Mouse (Mus musculus) myocyte (in vitro differentiated cells): Measurements from ENCODE around the gene Decr2.

Experiments
- E2F4 ChIP-seq: IDR thresholded peaks from one replicate; pipeline ENCODE4 v1.6.1; 2011; ENCODE audit warnings: mild to moderate bottlenecking, control low read depth, moderate library complexity; ENCODE audit not compliant: insufficient read depth
- MAX ChIP-seq: IDR thresholded peaks from one replicate; pipeline ENCODE4 v1.6.1; 2011; ENCODE audit warnings: low read depth, mild to moderate bottlenecking, control low read depth
- MYOD1 ChIP-seq, 3 experiments: IDR thresholded peaks; one replicate each; pipeline ENCODE4 v1.6.1; 2011; ENCODE audit warnings: control low read depth in 2 of 3, low read depth in 2 of 3, mild to moderate bottlenecking in 2 of 3, moderate library complexity in 1 of 3; ENCODE audit not compliant: insufficient read length in 2 of 3, control insufficient read depth in 1 of 3
- POLR2AphosphoS2 ChIP-seq: IDR thresholded peaks from one replicate; pipeline ENCODE4 v1.6.1; 2011; ENCODE audit warnings: low read depth, control low read depth; ENCODE audit not compliant: insufficient read length

GRCm38 (mm10) chr17:26057278-26057677 lies 32.9 kb downstream of the Decr2 start:
- no peak for TF ChIP-seq E2F4
- TF ChIP-seq POLR2AphosphoS2: no peak
- TF ChIP-seq MAX: no peak
- no peak for TF ChIP-seq MYOD1 (IDR thresholded peaks at IDR 0.05; ENCODE audit: control insufficient read depth in 1 of 3, insufficient read length in 2 of 3, low read depth in 2 of 3)
